Mouse (Mus musculus) spleen, postnatal 10 days (tissue): ENCODE data around the gene Ankfy1.
"Not testable (repeated sequence)": the region's sequence is repeated elsewhere in the genome, so short reads cannot be mapped to it uniquely, and the experiment has no call there.

Experiments used
- DNase-seq, 2 experiments: peaks; one replicate each; pipeline ENCODE4 v3.0.0; 2021 to 2022; ENCODE audit warnings: low spot score in 2 of 2

Gene Ankfy1

GRCm38 (mm10) chr11:72689551-72690510 lies at the start of gene Ankfy1:
Gene Ankfy1 (plus strand): TSS chr11:72690006.
- peak; percentile 98 to 99 for DNase-seq

- DNase-seq, result no peak
These were observed 47.1 kb upstream of the Ankfy1 start for GRCm38 (mm10) chr11:72642730-72643129.

DNA sequence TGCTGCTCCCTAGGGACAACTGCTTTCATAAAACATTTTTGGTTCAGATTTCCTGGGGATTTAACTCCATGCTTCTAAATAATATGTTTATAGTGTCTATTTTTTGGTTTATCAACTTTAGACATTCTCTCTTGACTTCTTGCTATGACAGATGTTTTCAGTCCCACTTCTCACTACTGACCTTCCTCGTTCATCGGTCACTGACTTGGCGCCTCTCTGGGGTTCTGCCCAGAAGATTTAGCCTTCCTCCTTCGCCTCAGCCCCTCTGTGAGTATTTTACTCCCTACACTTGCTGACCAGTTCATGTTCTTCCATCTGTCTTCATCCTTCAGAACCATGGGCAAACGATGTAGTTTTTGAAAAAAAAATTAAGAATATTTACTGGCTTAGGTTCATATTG lies 44.4 kb upstream of the Ankfy1 start:
- no peak for DNase-seq

DNA sequence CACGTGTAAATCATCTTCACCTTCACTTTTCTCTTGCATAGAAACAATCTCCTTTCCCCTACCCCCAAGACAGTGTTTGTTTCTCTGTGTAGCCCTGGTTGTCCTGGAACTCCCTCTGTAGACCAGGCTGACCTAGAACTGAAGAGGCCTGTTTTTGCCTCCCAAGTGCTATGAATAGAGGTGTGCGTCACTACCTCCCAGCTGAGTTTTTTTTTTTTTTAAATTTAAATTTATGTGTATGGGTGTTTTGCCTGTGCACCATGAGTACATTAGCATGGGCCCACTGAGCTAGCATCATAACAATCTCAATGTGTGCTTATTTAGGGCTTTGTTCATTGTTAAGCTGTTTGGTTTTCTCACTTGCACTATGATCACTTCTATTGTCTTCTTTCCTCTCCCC lies 39.5 kb upstream of the Ankfy1 start:
- no peak for DNase-seq

- no peak for DNase-seq
These were observed 29.9 kb upstream of the Ankfy1 start for GRCm38 (mm10) chr11:72659918-72660317.

GRCm38 (mm10) chr11:72660359-72660758 lies 29.4 kb upstream of the Ankfy1 start:
- DNase-seq, result no peak

- DNase-seq, result no peak
These were observed 25.2 kb upstream of the Ankfy1 start for GRCm38 (mm10) chr11:72664641-72665040.

GRCm38 (mm10) chr11:72670634-72671033 lies 19.2 kb upstream of the Ankfy1 start:
- DNase-seq, result no peak

- DNase-seq, result no peak
These were observed 18.4 kb upstream of the Ankfy1 start for GRCm38 (mm10) chr11:72671294-72671988.

- no peak for DNase-seq
These were observed 17.4 kb upstream of the Ankfy1 start for GRCm38 (mm10) chr11:72672438-72672837.

- no peak for DNase-seq
These were observed 14.5 kb upstream of the Ankfy1 start for GRCm38 (mm10) chr11:72675280-72675679.

DNA sequence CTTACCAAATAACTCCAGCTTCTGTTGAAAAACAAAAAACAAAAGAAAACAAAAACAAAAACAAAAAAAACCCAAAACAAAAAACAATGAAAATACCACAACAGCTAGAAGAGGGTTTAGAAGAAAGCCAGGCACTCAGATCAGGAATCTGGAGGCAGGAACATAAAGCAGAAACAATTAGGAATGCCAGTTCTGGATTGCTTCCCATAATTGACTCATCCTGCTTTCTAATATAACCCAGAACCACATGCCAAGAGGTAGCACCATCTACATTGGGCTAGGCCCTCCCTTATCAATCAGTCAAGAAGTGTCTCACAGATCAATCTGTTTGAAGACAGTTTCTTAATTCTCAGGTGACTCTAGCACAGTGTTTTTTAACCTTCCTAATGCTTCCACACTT lies 9.1 kb upstream of the Ankfy1 start:
- no peak for DNase-seq

DNA sequence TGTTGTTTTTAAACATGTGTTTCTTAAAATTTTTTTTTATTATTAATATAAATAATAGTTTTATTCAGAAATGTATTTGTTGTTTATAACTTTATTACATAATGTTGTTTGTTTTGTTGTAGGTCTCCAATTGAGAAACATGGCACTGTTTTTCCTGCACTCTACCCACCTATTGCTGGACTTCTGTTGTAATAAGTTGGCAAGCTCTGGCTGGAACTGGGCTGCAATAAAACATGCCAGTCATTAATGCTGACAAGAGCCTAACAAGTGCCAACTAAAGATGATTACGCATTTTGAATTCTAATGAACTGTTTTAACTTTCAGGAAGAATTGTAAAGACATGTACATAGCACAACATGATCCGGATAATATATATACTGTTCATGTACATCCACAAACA lies 6.4 kb upstream of the Ankfy1 start:
- no peak for DNase-seq

GRCm38 (mm10) chr11:72686697-72687096 lies 3.1 kb upstream of the Ankfy1 start:
- DNase-seq, result no peak

- DNase-seq, result no peak
These were observed 1.6 kb upstream of the Ankfy1 start for GRCm38 (mm10) chr11:72688242-72688641.

- DNase-seq, result peak; percentile 34 to 64
These were observed 691 bp upstream of the Ankfy1 start for GRCm38 (mm10) chr11:72689115-72689514.

DNA sequence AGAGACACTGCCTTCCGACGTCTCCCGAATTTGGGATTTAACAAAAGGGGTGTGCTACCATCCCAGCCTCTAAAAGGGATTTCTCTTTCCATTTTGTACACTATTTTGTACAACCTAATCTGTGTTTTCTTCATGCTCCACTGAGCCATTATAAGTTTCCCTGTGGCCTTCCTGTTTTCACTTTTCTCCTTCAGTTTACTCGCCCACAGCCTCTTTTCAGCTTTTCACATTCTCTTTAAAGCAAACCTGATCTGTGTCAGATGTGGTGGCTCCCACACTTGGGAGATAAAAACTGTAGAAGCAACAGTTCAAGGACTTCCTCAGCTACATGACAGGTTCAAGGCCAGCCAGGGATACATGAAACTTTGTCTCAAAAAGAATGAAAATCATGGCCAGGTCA lies 2.5 kb downstream of the Ankfy1 start:
- no peak for DNase-seq

DNA sequence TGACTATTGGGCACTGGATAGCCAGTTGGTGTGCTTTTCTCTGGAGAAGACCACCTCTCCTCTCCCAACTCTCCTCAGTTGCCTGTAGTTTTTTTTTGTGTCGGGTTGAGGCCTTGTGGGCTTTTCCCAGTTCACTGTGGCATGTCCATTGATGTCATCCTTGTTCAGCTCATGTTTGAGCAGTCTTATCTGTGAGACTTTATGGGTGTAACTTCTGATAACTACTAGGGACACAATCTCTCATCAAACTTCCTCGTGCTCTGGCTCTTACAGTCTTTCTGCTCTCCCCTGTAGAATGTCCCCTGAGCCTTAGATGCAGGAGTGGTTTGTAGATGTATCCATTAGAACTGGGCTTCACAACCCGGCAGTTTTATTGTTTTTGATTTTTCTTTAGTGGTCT lies 5.2 kb downstream of the Ankfy1 start:
- no peak for DNase-seq

DNA sequence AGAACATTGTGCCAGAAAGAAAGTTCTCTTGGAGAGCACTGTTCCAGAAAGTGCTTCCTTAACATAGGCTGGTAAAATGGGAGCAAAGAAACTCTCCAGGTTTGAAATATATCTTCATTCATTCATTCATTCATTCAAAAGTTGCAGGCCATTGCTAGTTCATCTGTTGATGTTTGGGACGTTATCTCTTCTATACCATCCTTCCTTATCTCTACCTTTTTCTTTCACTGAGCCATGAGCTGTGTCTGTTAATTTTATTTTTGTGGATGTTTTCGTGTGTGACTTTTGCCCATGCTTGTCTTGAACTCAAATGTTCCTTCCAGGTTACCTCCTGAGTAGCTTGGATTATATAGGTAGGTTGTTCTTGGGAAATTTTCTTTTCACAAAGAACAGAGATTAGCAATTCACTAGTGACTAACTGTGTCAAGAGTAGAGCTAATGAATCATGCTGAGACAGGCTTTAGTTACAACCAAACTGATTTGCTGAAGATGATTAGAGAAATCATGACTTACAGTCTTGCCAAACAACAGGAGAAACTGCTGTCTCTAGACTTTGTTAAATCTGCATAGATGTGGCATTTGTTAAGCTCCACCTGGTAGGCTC lies 6.7 kb downstream of the Ankfy1 start:
- DNase-seq, result no peak

GRCm38 (mm10) chr11:72697323-72697722 lies 7.5 kb downstream of the Ankfy1 start:
- DNase-seq, result no peak

- DNase-seq, result not testable (repeated sequence)
These were observed 15.3 kb downstream of the Ankfy1 start for GRCm38 (mm10) chr11:72705111-72705510.

- DNase-seq, result no peak
These were observed 22.9 kb downstream of the Ankfy1 start for GRCm38 (mm10) chr11:72712721-72713120.
